Mouse (Mus musculus): ENCODE results near the gene Lrrc17.

DNA sequence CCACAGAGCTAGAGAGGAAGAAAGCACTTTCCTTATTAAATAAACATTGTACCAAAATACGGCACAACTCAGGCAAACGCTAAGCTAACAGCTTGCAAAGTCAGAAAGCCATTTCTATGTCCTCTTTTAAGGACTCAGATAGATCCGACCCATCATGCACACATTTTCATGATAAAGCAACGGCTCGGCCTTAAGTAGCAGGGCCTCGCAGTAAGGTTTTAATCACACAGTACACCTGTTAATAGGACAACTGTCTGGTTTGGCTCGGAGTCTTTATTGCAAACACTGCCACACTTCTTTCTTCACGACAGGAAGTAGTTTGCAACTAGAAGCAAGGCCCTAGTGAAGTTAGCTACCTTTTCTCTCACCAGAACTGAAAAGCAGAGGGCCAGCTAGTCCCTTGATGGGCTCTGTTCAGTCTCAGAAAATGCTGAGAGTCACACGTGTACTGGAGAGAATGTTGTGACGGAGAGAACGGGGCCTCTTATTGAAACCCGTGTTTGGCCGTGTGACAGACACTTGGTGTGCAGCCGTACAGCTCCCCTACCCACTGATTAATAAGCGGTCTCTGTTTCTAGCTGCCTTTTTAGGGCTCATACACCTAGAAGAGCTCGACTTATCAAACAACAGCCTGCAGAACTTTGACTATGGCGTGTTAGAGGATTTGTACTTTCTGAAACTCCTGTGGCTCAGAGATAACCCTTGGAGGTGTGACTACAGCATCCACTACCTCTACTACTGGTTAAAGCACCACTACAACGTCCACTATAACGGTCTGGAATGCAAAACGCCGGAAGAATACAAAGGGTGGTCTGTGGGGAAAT, 31.2 kb downstream of the Lrrc17 start:
- TF ChIP-seq CTCF (conservative IDR thresholded peaks at IDR 0.05; ENCODE audit: insufficient read depth, insufficient read length, low read depth, low read length) (no peak), POLR2A (IDR thresholded peaks at IDR 0.05; ENCODE audit: low read depth, low read length) (no peak)
